Mouse (Mus musculus) left cerebral cortex, adult 8-10 months (tissue): ENCODE data around the gene Bin2. TPM values are rescaled to one million over a fixed set of nuclear protein-coding genes. Genes with fewer than 3 reads are reported as not detected.

ENCODE experiments used
- DNase-seq, 2 experiments: peaks; one replicate each; pipeline ENCODE4 v3.0.0; 2022; ENCODE audit warnings: low spot score in 2 of 2
- total RNA-seq, 4 experiments: library from RNA; stranded (reverse); gene quantifications; 2 replicates each; pipeline ENCODE4 v1.2.4; 2022

Bin2 gene
- total RNA-seq, result 10 to 100 TPM in 1 of 4 experiments, 1 to 10 TPM in 3; 6.8 to 10.0 (median 7.6) TPM

GRCm38 (mm10) chr15:100669337-100669736 lies at the start of gene Bin2:
TSS of gene Bin2 (minus strand) at chr15:100669553.
- no peak for DNase-seq

GRCm38 (mm10) chr15:100718572-100718971 lies 49.2 kb upstream of the Bin2 start:
- DNase-seq, result no peak

- no peak for DNase-seq
These were observed 48.6 kb upstream of the Bin2 start for GRCm38 (mm10) chr15:100717933-100718332.

- DNase-seq, result no peak
These were observed 46.1 kb upstream of the Bin2 start for GRCm38 (mm10) chr15:100715399-100715993.

- no peak for DNase-seq
These were observed 45.1 kb upstream of the Bin2 start for GRCm38 (mm10) chr15:100714470-100714869.

GRCm38 (mm10) chr15:100710838-100711237 lies 41.5 kb upstream of the Bin2 start:
- no peak for DNase-seq

- DNase-seq, result no peak
These were observed 39.2 kb upstream of the Bin2 start for GRCm38 (mm10) chr15:100708433-100709078.

GRCm38 (mm10) chr15:100706226-100706625 lies 36.9 kb upstream of the Bin2 start:
- DNase-seq, result no peak

GRCm38 (mm10) chr15:100705376-100705775 lies 36.0 kb upstream of the Bin2 start:
- DNase-seq, result no peak

GRCm38 (mm10) chr15:100703913-100704312 lies 34.6 kb upstream of the Bin2 start:
- no peak for DNase-seq

GRCm38 (mm10) chr15:100701856-100702255 lies 32.5 kb upstream of the Bin2 start:
- no peak for DNase-seq

- peak in 1 of 2 experiments; percentile 32 for DNase-seq
These were observed 31.8 kb upstream of the Bin2 start for GRCm38 (mm10) chr15:100701108-100701507.

GRCm38 (mm10) chr15:100700424-100700823 lies 31.1 kb upstream of the Bin2 start:
- DNase-seq, result no peak

- DNase-seq, result no peak
These were observed 30.0 kb upstream of the Bin2 start for GRCm38 (mm10) chr15:100699386-100699785.

- DNase-seq, result no peak
These were observed 28.7 kb upstream of the Bin2 start for GRCm38 (mm10) chr15:100698078-100698477.

GRCm38 (mm10) chr15:100694406-100694805 lies 25.1 kb upstream of the Bin2 start:
- DNase-seq, result no peak

GRCm38 (mm10) chr15:100691990-100692389 lies 22.6 kb upstream of the Bin2 start:
- DNase-seq, result no peak

- DNase-seq, result no peak
These were observed 18.1 kb upstream of the Bin2 start, which contains the start of gene Cela1 for GRCm38 (mm10) chr15:100687430-100687971. TSS of gene Cela1 (minus strand) at chr15:100687921.

- DNase-seq, result no peak
These were observed 17.6 kb upstream of the Bin2 start for GRCm38 (mm10) chr15:100686989-100687388.

GRCm38 (mm10) chr15:100686434-100686833 lies 17.1 kb upstream of the Bin2 start:
- DNase-seq, result no peak

GRCm38 (mm10) chr15:100685849-100686248 lies 16.5 kb upstream of the Bin2 start:
- no peak for DNase-seq

GRCm38 (mm10) chr15:100685255-100685654 lies 15.9 kb upstream of the Bin2 start:
- DNase-seq, result no peak

GRCm38 (mm10) chr15:100684450-100684849 lies 15.1 kb upstream of the Bin2 start:
- no peak for DNase-seq
